Mouse (Mus musculus) layer of hippocampus, postnatal 25 days (tissue): Measurements from ENCODE around the gene Ly75. TPM values are rescaled to one million over a fixed set of nuclear protein-coding genes. Genes with fewer than 3 reads are reported as not detected.

Experiments
- DNase-seq, 2 experiments: peaks; one replicate each; pipeline ENCODE4 v3.0.0; 2022; ENCODE audit warnings: mixed read lengths in 2 of 2, low spot score in 1 of 2; ENCODE audit errors: extremely low spot score in 1 of 2
- total RNA-seq, 2 experiments: library from RNA; stranded (reverse); gene quantifications; 2 replicates each; pipeline ENCODE4 v1.2.3; 2021

Gene Ly75
- total RNA-seq, 2 experiments from 2014 or later: 1.1 to 1.2 TPM

DNA sequence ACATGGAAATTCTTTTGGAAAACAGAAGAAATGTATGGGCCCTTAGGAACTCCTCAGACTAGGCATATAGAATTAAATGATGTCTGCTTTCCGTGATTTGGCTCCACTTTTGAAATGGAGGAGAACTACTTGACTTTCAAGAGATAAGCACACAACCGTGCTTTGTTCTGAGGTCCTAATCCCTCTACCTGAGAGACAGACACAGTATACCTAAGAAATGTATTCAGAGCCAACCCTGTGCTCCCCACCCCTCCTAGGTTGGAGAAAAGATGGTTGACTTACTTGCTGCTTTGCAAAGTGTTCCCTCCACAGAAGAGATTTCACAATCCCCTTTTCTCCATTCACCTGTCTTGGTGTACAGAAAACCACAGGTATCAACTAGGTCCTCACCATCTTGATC lies 126.4 kb downstream of the Ly75 start:
- no peak for DNase-seq

- DNase-seq: no peak
Measured at GRCm38 (mm10) chr2:60253506-60253905, 129.6 kb downstream of the Ly75 start.

DNA sequence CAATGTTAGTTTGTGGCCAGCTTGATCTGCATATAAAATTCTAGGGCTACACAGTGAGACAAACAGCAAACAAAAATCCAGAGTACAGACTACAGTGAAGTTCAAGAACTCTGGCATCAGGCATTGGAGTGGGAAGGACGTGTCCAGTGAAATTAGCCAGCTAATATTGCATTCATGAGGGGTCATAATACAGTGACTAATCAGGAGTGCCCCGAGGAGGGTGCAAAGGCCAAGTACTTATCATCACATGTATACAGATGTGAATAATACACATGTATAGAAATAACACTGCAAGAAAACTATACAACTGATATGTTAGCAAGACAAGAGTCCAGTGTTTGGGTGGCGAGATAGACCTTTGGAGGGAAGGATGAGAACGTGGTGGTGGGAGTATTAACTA lies 130.3 kb downstream of the Ly75 start:
- DNase-seq: no peak

Other genes with a start within 250 kb of the Ly75 start
- 10 to 100 TPM; 45.1 to 57.9 TPM for gene Baz2b, start 173.5 kb downstream of the Ly75 start, total RNA-seq
- gene March7, start 173.4 kb downstream of the Ly75 start, total RNA-seq: 10 to 100 TPM; 58.5 to 63.0 TPM
- gene Cd302, start 98.8 kb downstream of the Ly75 start, total RNA-seq: 10 to 100 TPM; 12.3 to 15.3 TPM
- under 1 TPM; 0.16 to 0.25 TPM for gene Pla2r1, start 170.0 kb upstream of the Ly75 start, total RNA-seq